Mouse (Mus musculus) CH12.LX (cell line): ENCODE measurements around the gene Nup50.

Source experiments
- CHD2 ChIP-seq: IDR thresholded peaks from 2 replicates; pipeline ENCODE4 v1.6.1; 2011; ENCODE audit warnings: low read length, improper control_type of control experiment
- CTCF ChIP-seq, 2 experiments: IDR thresholded peaks in 1 of 2; conservative IDR thresholded peaks in 1 of 2; 2 replicates each; pipeline ENCODE4 v1.5.1; 2011 to 2012; ENCODE audit warnings: low read depth in 2 of 2, low read length in 2 of 2, improper control_type of control experiment in 1 of 2, inconsistent platforms in 1 of 2, mild to moderate bottlenecking in 1 of 2, moderate library complexity in 1 of 2
- IRF4 ChIP-seq: IDR thresholded peaks from 2 replicates; pipeline ENCODE4 v1.6.1; 2014; ENCODE audit warnings: low read depth, mild to moderate bottlenecking, inconsistent platforms, low read length, improper control_type of control experiment
- JUN ChIP-seq: IDR thresholded peaks from 2 replicates; pipeline ENCODE4 v1.6.1; 2011; ENCODE audit warnings: low read depth, mild to moderate bottlenecking, low read length, improper control_type of control experiment, moderate library complexity; ENCODE audit not compliant: insufficient read depth
- MAZ ChIP-seq: IDR thresholded peaks from 2 replicates; pipeline ENCODE4 v1.6.1; 2012; ENCODE audit warnings: low read depth, mild to moderate bottlenecking, inconsistent platforms, low read length, improper control_type of control experiment, moderate library complexity
- POLR2A ChIP-seq: IDR thresholded peaks from 2 replicates; pipeline ENCODE4 v1.6.1; 2011; ENCODE audit warnings: low read depth, mild to moderate bottlenecking, improper control_type of control experiment, low read length
- RCOR1 ChIP-seq: conservative IDR thresholded peaks from 2 replicates; pipeline ENCODE4 v1.6.1; 2012; ENCODE audit warnings: low read depth, mild to moderate bottlenecking, inconsistent platforms, low read length, improper control_type of control experiment
- UBTF ChIP-seq: IDR thresholded peaks from 2 replicates; pipeline ENCODE4 v1.6.1; 2012; ENCODE audit warnings: low read depth, mild to moderate bottlenecking, inconsistent platforms, low read length, improper control_type of control experiment, moderate library complexity

DNA sequence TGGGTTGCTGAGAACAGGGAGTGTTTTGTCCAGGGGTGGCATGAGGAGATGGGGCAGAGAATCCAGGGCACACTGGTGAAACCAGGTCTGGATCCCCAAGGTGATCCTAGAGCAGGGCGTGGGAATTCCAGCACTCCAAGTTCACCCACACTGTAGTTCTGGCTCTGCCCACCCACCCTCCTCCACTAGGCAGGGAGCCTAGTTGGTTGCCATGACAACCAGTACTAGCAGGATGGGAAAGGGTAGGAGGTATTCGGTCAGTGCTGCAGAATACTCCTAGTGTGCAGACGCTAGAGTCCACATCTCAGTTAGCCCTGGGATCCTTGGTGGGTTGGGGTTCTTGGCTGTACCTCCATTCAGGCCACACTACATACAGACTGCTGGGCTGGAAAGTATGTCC, 34.6 kb downstream of the Nup50 start:
- TF ChIP-seq POLR2A (no peak), IRF4 (no peak), CTCF (conservative IDR thresholded peaks at IDR 0.05 in 1 of 2, IDR thresholded peaks at IDR 0.05 in 1 of 2; ENCODE audit: low read depth in 2 of 2, low read length in 2 of 2) (no peak), JUN (no peak), UBTF (no peak), RCOR1 (no peak), CHD2 (no peak), MAZ (no peak)
